Mouse (Mus musculus): Measurements from ENCODE around the gene Lif. TPM values are rescaled to one million over a fixed set of nuclear protein-coding genes. Genes with fewer than 3 reads are reported as not detected.

The Lif gene
- total and polyA plus RNA-seq, 3 experiments: 0.27 to 0.31 TPM; not detected in 1

DNA sequence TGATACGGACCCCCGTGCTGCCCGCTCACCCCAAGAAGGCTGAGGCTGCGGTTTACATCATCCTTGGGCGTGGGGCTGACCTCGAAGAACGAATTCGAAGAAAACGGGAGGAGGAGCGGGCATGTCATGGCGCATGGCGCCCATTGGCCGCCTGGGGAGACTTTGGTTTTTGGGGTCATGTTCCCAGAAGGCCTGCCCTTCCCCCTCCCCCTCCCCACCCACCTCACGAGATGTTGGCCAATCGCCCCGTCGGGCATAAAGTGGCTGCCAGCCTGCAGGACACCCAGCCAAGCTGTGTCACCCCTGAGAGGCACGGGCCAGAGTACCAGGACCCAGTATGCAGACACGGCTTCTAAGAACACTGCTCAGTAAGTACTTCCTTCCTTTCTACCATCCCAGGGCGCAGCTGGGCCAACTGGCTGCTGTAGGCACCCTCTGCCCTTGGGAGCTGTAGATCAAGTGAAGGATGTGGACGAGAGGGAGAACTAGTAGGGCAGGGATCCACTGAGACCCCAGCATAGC, 20.8 kb upstream of the Lif start (continued):
- TF ChIP-seq MAFK (IDR thresholded peaks at IDR 0.05; ENCODE audit: borderline replicate concordance, low read depth, low read length): no peak
- TF ChIP-seq NELFE (IDR thresholded peaks at IDR 0.05; ENCODE audit: low read depth, low read length): peak; percentile 41; the same call in 1 of the 2 replicates
- TF ChIP-seq MAX (IDR thresholded peaks at IDR 0.05; ENCODE audit: low read length): 0 out of 2 replicates have a peak, but pooled peaks have one; percentile 12
- TF ChIP-seq GATA1 (IDR thresholded peaks at IDR 0.05; ENCODE audit: low read depth, low read length): no peak

DNA sequence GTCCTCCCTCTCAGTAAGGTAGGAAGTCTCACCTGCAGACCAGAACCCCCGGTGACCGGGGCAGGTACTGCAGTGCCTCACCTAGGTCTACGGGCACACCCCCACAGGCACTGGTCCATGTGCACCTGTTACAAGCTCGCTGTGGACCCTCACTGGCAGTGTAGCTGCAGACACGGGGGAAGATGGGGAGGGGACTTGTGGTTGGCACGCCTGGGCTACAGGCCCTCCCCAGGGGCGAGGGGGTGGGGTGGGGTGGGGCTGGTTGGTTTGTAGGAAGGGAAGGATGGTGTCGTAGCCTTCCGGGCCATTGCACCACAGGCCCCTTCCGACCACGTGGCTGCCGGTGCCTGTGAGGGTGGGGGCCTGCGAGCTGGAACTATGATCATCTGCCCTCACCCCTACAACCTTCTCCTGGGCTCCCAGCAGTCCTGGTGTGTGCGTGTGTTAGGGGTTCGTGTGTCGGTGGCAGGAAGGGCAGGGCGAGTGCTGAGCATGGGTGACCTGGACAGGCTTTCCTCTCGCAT, 19.9 kb upstream of the Lif start:
- Histone ChIP-seq H3K79me2 (ENCODE audit: control insufficient read depth, insufficient read depth, low read length, poor library complexity) (peaks cover 24% of the 10 kb centered on the region), H3K4me3 (ENCODE audit: control insufficient read depth in 1 of 2, insufficient read depth in 1 of 2, low read depth in 2 of 2, low read length in 2 of 2) (peak overlapping the region; percentile 82 to 97), H3K36me3 (ENCODE audit: control insufficient read depth in 1 of 2, insufficient read depth in 2 of 2, low read length in 2 of 2) (peaks cover 0 to 6% of the 10 kb centered on the region in 2 experiments; a peak in 2 of 4 replicates), H3K27me3 (ENCODE audit: control insufficient read depth in 1 of 2, insufficient read depth in 2 of 2, low read length in 2 of 2) (no peaks in the 10 kb centered on the region), H3K9me3 (replicated peaks; ENCODE audit: insufficient read depth, low read length) (no peaks in the 10 kb centered on the region), H3K4me1 (ENCODE audit: control insufficient read depth in 1 of 2, insufficient read depth in 2 of 2, low read length in 2 of 2) (peaks cover 0 to 22% of the 10 kb centered on the region in 2 experiments; a peak in 2 of 4 replicates), H3K27ac (ENCODE audit: control insufficient read depth, low read depth, low read length) (peak overlapping the region; percentile 95), H3K9ac (ENCODE audit: control insufficient read depth, low read depth, low read length, poor library complexity, severe bottlenecking) (peak overlapping the region; percentile 91)
- TF ChIP-seq POLR2A (IDR thresholded peaks at IDR 0.05; ENCODE audit: control insufficient read depth in 1 of 2, insufficient read depth in 1 of 2, low read depth in 1 of 2, low read length in 2 of 2, poor library complexity in 1 of 2) (peak; percentile 54 to 65; a peak in 2 of 4 replicates), SIN3A (IDR thresholded peaks at IDR 0.05; ENCODE audit: low read length) (peak; percentile 82; the same call in 1 of the 2 replicates), NELFE (IDR thresholded peaks at IDR 0.05; ENCODE audit: low read depth, low read length) (peak; percentile 56; the same call in 1 of the 2 replicates), ETS1 (IDR thresholded peaks at IDR 0.05; ENCODE audit: low read depth, low read length) (peak; percentile 65), NRF1 (IDR thresholded peaks at IDR 0.05; ENCODE audit: insufficient read depth, low read depth, low read length, poor library complexity, severe bottlenecking) (no peak), HCFC1 (IDR thresholded peaks at IDR 0.05; ENCODE audit: low read depth, low read length) (peak; percentile 56; the same call in 1 of the 2 replicates), CTCF (IDR thresholded peaks at IDR 0.05 in 2 of 3, conservative IDR thresholded peaks at IDR 0.05 in 1 of 3; ENCODE audit: control insufficient read depth in 1 of 3, insufficient read depth in 1 of 3, low read depth in 2 of 3, low read length in 3 of 3, poor library complexity in 1 of 3, severe bottlenecking in 1 of 3) (peak in 1 of 3 experiments; percentile 31; a peak in 2 of 6 replicates), MYC (IDR thresholded peaks at IDR 0.05; ENCODE audit: low read depth, low read length) (peak; percentile 98), TBP (IDR thresholded peaks at IDR 0.05; ENCODE audit: low read depth, low read length) (peak; percentile 18; the same call in 1 of the 2 replicates), E2F4 (IDR thresholded peaks at IDR 0.05; ENCODE audit: borderline replicate concordance, low read depth, low read length) (no peak), MAX (IDR thresholded peaks at IDR 0.05; ENCODE audit: low read length) (peak; percentile 98), EP300 (IDR thresholded peaks at IDR 0.05; ENCODE audit: low read depth in 1 of 2, low read length in 2 of 2) (peak in 1 of 2 experiments; percentile 30; a peak in 1 of 4 replicates), MXI1 (IDR thresholded peaks at IDR 0.05; ENCODE audit: low read depth, low read length) (peak; percentile 98), USF2 (IDR thresholded peaks at IDR 0.05; ENCODE audit: borderline replicate concordance in 1 of 2, insufficient read depth in 1 of 2, low read depth in 1 of 2, low read length in 2 of 2) (peak in 1 of 2 experiments; percentile 54; a peak in 1 of 4 replicates), MAZ (IDR thresholded peaks at IDR 0.05; ENCODE audit: low read depth, low read length) (peak; percentile 85; the same call in 1 of the 2 replicates), TAL1 (IDR thresholded peaks at IDR 0.05; ENCODE audit: low read length) (no peak), GABPA (IDR thresholded peaks at IDR 0.05; ENCODE audit: low read depth, low read length) (no peak), POLR2AphosphoS5 (IDR thresholded peaks at IDR 0.05; ENCODE audit: borderline replicate concordance, low read depth, low read length) (no peak), MYB (IDR thresholded peaks at IDR 0.05; ENCODE audit: low read depth, low read length) (no peak), CHD1 (IDR thresholded peaks at IDR 0.05; ENCODE audit: low read depth, low read length) (no peak), USF1 (IDR thresholded peaks at IDR 0.05; ENCODE audit: low read depth, low read length) (peak; percentile 93), ELF1 (IDR thresholded peaks at IDR 0.05; ENCODE audit: low read depth, low read length) (peak; percentile 60), CHD2 (IDR thresholded peaks at IDR 0.05; ENCODE audit: low read length) (no peak), ZMIZ1 (IDR thresholded peaks at IDR 0.05; ENCODE audit: low read depth, low read length) (0 out of 2 replicates have a peak, but pooled peaks have one; percentile 16)
- DNase-seq (ENCODE audit: low read depth, low spot score): peak; percentile 87

Measured in MEL (cell line).